Mouse (Mus musculus) midbrain, embryonic 14.5 days (tissue): Measurements from ENCODE around the gene Fam83g. TPM values are rescaled to one million over a fixed set of nuclear protein-coding genes. Genes with fewer than 3 reads are reported as not detected.

Experiments used
- ATAC-seq: fragments of 200-750 bp; cut with Nextera tagmentation; 2 replicates; pipeline ENCODE4 v1.8.0; 2017; ENCODE audit warnings: moderate number of reproducible peaks, moderate library complexity; ENCODE audit not compliant: low FRiP score, low TSS enrichment
- DNase-seq: peaks from one replicate; pipeline ENCODE4 v3.0.0-alpha.2; 2015
- H3K27ac ChIP-seq: fragments of 300-500 bp; sonication (generic); replicated peaks from 2 replicates; pipeline ENCODE4 v1.5.1; 2014; ENCODE audit warnings: mild to moderate bottlenecking, low read depth, low read length, moderate library complexity
- H3K27me3 ChIP-seq: fragments of 300-500 bp; sonication (generic); 2 replicates; pipeline ENCODE4 v1.6.1; 2014; ENCODE audit warnings: low read length, control low read depth, mixed read lengths; ENCODE audit not compliant: control insufficient read depth, insufficient read depth
- H3K36me3 ChIP-seq: fragments of 300-500 bp; sonication (generic); 2 replicates; pipeline ENCODE4 v1.6.1; 2014; ENCODE audit warnings: low read length, control low read depth; ENCODE audit not compliant: control insufficient read depth, insufficient read depth
- H3K4me1 ChIP-seq: fragments of 300-500 bp; sonication (generic); 2 replicates; pipeline ENCODE4 v1.6.1; 2014; ENCODE audit warnings: mild to moderate bottlenecking, antibody characterized with exemption, low read length, control low read depth; ENCODE audit not compliant: control insufficient read depth, insufficient read depth
- H3K4me2 ChIP-seq: fragments of 300-500 bp; sonication (generic); 2 replicates; pipeline ENCODE4 v1.6.1; 2014; ENCODE audit warnings: mild to moderate bottlenecking, low read length, moderate library complexity
- H3K4me3 ChIP-seq: fragments of 300-500 bp; sonication (generic); replicated peaks from 2 replicates; pipeline ENCODE4 v1.5.1; 2014; ENCODE audit warnings: low read depth, low read length
- H3K9ac ChIP-seq: fragments of 300-500 bp; sonication (generic); replicated peaks from 2 replicates; pipeline ENCODE4 v1.6.1; 2014; ENCODE audit warnings: mild to moderate bottlenecking, low read length, moderate library complexity
- H3K9me3 ChIP-seq: fragments of 300-500 bp; sonication (generic); 2 replicates; pipeline ENCODE4 v1.6.1; 2016; ENCODE audit warnings: low read length, control low read depth, mixed read lengths; ENCODE audit not compliant: control insufficient read depth
- WGBS: fragments of 180-500 bp; shearing (Covaris S2); extraction: QIAGEN DNeasy Blood & Tissue Kit; methylation state at CpG from one replicate; pipeline ENCODE4 v1.1.7; 2014; 5-methylcytosine and 5-hydroxymethylcytosine counted together
- polyA plus RNA-seq: library from polyadenylated mRNA; unstranded; fragments of >200 nt; fragmentation: Nextera tagmentation; extraction: Ambion mirVana; gene quantifications from 2 replicates; pipeline ENCODE4 v1.2.1, GENCODE M21; 2014

The Fam83g gene
- polyA plus RNA-seq, 1 experiment from 2014 or later, result 0.11 TPM

DNA sequence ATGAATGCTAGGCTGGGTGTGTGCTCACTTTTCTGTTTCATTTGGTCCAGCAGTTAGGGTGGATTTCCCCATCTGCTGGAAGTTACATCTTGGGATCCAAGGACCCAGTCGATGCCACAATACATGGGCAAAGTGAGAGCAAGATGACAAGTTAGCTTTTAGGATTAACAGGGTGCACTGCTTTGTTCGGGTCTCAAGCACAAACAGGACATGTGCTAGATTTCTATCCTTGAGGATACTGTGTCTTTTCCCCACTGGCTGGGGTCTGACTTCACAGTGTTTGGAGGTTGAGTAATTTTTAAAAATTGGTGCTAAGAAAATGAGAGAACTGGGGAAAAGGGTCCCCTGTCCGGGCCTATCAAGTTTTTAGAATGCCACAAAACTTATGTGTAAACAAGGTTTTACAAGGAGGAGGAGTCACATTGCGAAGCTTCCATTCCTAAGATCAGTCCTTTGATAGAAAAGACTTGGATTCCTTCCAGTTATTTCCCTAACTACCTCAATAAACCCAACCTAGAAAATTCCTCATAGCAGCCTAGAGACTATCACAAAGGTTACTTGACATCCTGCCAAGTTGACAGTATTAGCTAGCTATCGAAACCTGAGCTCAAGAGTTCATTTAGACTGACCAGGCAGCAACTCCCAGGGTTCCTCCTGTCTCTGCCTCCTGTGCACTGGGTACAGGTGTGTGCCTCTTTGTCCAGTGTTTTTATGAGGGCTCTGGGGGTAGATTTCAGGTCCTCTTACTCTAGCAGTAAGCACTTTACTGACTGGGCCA lies 40.5 kb upstream of the Fam83g start:
- no peak overlapping the region for H3K4me3 ChIP-seq
- no peak for ATAC-seq

DNA sequence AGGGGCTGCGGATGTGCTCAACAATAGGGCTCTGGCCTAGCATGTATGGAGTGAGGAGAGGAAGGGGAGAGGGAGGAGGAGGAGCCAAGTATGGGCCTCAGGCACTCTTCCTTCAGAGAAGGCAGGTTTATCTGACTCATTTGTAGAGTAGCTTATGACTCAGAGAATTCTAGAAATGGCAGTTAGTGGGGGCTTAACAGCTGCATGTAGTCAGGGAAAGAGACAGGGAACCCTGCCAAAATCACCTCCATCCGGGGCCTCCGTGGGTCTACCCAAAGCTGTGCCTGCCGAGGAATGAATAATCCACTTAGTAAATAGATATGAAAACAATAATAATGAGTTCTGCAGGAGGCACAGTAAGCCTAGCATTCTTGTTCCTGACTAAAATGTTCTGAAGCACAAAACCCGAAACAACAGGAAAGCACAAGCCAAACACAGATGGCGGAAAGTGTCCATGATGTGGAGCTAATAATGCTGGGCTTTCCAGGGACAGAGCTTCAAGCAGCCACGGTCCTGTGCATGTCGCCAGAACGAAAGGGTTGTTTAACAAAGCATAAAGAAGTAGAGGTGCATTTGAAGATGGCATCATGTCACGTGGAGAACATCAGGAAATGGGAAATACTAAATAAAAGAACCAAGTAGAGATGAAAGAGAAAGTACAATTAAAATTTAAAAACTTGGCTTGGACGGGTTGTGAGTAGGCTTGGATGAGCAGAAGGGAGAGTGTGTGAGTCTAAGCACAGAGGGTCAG lies 39.1 kb upstream of the Fam83g start:
- Histone ChIP-seq H3K9me3 (no peaks in the 10 kb centered on the region), H3K4me1 (no peaks in the 10 kb centered on the region), H3K27ac (no peak overlapping the region), H3K9ac (no peak overlapping the region), H3K4me3 (no peak overlapping the region), H3K27me3 (no peaks in the 10 kb centered on the region), H3K4me2 (no peak overlapping the region), H3K36me3 (no peaks in the 10 kb centered on the region)
- no peak for ATAC-seq
- peak; percentile 4 for DNase-seq
- 79% methylated on average over 11 of the region's 11 CpGs for WGBS

More for the DNA sequence above, 40.5 kb upstream of the Fam83g start:
- no peaks in the 10 kb centered on the region for H3K27me3 ChIP-seq
- no peaks in the 10 kb centered on the region for H3K9me3 ChIP-seq
- no peak overlapping the region for H3K27ac ChIP-seq
- H3K4me2 ChIP-seq, result no peak overlapping the region
- no peak for DNase-seq
- H3K9ac ChIP-seq, result no peak overlapping the region
- no peaks in the 10 kb centered on the region for H3K36me3 ChIP-seq
- no peaks in the 10 kb centered on the region for H3K4me1 ChIP-seq
- 87% methylated on average over 5 of the region's 5 CpGs for WGBS

DNA sequence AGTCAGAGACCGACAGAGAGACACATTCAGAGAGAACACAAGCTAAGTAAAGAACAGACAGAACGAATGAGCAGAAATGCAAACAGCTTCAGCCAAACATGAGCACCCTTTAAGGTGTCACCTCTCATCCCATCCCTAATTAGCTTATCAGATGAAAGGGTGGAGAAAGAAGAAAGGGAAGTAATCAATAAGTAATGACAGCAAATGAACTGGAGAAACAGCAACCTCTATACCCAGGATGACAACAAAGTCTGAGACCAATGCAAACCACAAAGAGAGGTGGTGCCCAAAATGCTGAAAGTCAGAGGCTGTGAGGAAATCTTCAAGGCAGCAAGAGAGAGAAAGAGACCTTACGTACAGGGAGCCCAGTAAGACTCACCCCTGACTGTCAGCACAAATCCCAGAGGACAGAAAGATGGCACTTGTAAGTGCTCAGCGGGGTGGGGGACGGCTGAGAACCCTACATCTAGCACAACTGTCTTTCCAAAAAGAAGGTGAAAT lies 38.5 kb upstream of the Fam83g start:
- no peak overlapping the region for H3K27ac ChIP-seq
- H3K9me3 ChIP-seq, result no peaks in the 10 kb centered on the region
- DNase-seq (no peak), ATAC-seq (no peak)
- no peak overlapping the region for H3K9ac ChIP-seq
- 84% methylated on average over 5 of the region's 5 CpGs for WGBS
- no peaks in the 10 kb centered on the region for H3K36me3 ChIP-seq
- H3K27me3 ChIP-seq, result no peaks in the 10 kb centered on the region
- no peak overlapping the region for H3K4me2 ChIP-seq
- no peaks in the 10 kb centered on the region for H3K4me1 ChIP-seq
- no peak overlapping the region for H3K4me3 ChIP-seq

DNA sequence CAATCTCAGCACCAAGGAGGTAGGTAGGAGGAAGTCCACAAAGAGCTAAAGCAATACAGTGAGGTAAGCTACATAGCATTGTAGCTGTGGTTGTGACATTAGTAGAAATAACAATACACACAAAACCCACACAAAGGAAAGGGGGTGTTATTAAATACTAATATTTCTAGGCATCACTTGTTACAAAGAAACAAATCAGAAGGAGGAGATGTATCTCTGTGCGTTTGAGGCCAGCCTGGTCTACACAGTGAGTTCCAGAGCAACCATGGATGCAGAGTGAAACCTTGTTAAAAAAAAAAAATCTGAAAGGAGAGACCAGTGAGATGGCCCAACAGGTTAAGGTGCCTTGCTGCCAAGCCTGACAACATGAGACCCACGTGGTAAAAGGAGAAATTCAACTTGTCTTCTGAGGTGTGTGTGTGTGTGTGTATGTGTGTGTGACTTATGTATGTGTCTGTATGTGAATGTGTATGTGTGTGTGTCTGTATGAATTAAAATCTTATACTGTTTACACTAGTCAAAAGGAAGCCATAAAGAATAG lies 37.3 kb upstream of the Fam83g start:
- H3K9ac ChIP-seq, result no peak overlapping the region
- H3K36me3 ChIP-seq, result no peaks in the 10 kb centered on the region
- no peak for DNase-seq
- no peaks in the 10 kb centered on the region for H3K27me3 ChIP-seq
- H3K4me3 ChIP-seq, result no peak overlapping the region
- H3K9me3 ChIP-seq, result no peaks in the 10 kb centered on the region
- H3K4me1 ChIP-seq, result no peaks in the 10 kb centered on the region
- no peak for ATAC-seq
- WGBS, result 63% methylated on average over 2 of the region's 2 CpGs
- no peak overlapping the region for H3K27ac ChIP-seq
- no peak overlapping the region for H3K4me2 ChIP-seq

DNA sequence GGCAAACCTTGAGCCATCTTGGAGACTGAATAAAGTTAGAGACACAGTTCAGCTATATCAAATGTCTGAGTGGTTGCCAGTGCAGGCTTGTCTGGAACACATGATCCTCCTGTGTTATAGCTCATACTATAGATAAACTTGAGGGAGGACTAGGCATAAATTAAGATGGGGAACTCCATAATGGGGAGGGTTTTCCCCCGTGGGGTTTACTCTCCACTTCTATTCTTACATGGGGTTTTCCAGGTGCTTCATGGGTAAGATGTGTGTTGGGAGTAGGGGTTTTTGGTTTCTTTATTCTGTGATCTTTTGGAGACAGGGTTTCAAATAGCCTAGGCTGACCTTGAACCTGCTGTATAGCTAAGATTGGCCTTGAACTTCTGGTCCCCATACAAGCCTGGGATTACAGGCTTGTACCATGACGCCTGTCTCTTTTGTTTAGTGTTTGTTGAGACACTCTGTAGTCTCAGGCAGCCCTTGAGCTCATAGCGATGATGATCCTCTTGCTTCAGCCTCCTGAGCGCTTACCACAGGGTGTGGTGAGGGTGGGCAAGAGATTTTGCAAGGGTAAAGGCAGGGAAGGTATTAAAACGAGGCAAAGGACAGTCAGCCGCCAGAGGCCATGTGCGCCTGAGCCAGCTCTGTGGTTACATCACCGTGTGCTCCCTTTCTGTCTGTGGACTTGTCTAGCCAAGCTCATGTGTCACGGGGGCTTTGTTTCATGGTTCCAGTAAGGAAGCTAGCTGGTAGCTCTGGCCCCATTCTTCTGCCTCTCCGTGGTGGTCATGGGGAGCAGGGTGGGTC lies 36.6 kb upstream of the Fam83g start:
- no peak overlapping the region for H3K27ac ChIP-seq
- H3K4me1 ChIP-seq, result no peaks in the 10 kb centered on the region
- ATAC-seq (no peak), DNase-seq (no peak)
- WGBS, result 70% methylated on average over 10 of the region's 10 CpGs
- no peak overlapping the region for H3K4me3 ChIP-seq
- no peaks in the 10 kb centered on the region for H3K27me3 ChIP-seq
- H3K9me3 ChIP-seq, result no peaks in the 10 kb centered on the region
- H3K4me2 ChIP-seq, result no peak overlapping the region
- H3K9ac ChIP-seq, result no peak overlapping the region
- H3K36me3 ChIP-seq, result no peaks in the 10 kb centered on the region

DNA sequence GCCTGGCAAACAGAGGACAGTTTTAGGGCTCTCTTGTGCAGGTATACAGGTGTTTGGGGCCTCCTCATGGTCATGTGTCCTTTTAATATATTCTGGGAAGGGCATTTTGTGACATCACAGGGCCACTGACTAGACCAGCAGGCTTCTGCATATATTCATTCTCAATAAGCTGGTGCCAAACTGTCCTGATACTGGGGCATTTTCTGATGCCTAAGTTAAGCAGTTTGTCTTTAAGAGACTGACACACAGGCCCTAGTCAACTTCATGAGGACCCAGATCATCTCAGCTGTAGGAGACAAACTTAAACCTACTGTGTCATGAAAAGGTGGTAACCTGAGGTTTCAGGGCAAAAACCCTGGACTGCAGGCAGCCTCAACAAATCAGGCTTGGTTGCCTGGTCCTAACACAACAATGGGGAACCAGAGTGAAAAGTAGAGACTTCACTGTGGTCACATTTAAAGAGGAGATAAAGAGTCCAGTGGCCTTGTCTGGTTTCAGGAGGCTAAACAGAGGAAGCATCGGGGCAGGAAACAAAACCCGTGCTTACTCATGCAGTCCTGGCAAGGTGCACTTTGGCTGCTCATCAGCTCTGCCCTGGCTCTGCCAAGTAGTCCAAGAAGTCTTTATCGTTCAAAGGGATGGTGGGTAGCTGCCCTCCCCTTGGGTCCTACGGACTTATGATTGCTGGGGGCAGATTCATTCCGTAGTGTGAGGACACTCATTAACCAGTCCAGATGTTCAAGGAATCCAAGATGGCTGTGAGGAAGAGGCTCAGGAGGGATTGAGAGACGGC lies 35.7 kb upstream of the Fam83g start:
- H3K27ac ChIP-seq, result no peak overlapping the region
- no peaks in the 10 kb centered on the region for H3K9me3 ChIP-seq

DNA sequence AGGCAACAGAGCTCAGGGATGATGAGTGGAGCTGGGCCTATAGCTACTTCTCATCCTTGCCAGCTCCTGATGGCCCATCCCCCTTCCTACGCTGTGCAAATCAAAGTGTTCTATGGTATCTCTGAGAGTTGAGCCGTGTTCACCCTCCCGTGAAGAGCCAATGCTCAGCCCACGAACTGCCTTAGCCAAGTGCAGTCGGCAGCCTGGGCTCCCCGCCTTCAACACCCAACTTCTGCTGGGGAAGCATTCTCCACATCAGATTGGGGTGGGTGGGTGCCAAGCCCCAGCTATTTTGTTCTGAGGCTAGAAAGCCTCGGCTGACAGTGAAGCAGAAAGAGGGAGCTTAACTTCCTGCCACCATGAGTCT lies 35.2 kb upstream of the Fam83g start:
- no peak overlapping the region for H3K27ac ChIP-seq
- no peak for DNase-seq
- no peak overlapping the region for H3K4me3 ChIP-seq
- no peak overlapping the region for H3K9ac ChIP-seq
- no peak for ATAC-seq
- WGBS, result 79% methylated on average over 7 of the region's 7 CpGs
- no peaks in the 10 kb centered on the region for H3K4me1 ChIP-seq
- no peaks in the 10 kb centered on the region for H3K36me3 ChIP-seq
- no peaks in the 10 kb centered on the region for H3K27me3 ChIP-seq
- no peaks in the 10 kb centered on the region for H3K9me3 ChIP-seq
- H3K4me2 ChIP-seq, result no peak overlapping the region

More for the DNA sequence above, 35.7 kb upstream of the Fam83g start:
- ATAC-seq (no peak), DNase-seq (no peak)
- Histone ChIP-seq H3K9ac (no peak overlapping the region), H3K4me1 (no peaks in the 10 kb centered on the region), H3K4me2 (no peak overlapping the region), H3K36me3 (no peaks in the 10 kb centered on the region), H3K27me3 (no peaks in the 10 kb centered on the region), H3K4me3 (no peak overlapping the region)
- WGBS, result 83% methylated on average over 6 of the region's 6 CpGs

DNA sequence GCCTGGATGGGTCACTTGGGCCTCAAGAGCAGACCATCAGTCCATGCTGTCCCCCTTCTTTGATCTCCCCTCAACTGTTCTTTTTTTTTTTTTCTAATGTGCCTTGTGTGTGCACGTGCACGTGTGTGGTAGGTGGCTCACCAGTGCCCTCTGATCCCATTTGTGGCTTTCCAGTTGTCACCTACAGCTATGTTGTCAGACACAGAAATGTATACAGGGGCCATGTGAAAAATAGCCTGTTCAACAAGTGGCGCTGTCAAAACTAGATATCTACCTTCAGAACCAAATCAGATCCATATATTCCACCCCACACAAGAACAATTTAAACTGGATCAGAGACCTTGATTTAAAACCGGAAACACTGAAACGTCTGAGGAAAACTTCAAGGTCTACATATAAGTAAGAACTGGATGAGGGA lies 34.7 kb upstream of the Fam83g start:
- Histone ChIP-seq H3K4me2 (no peak overlapping the region), H3K9me3 (no peaks in the 10 kb centered on the region), H3K4me1 (no peaks in the 10 kb centered on the region), H3K27ac (no peak overlapping the region), H3K9ac (no peak overlapping the region), H3K4me3 (no peak overlapping the region), H3K36me3 (no peaks in the 10 kb centered on the region), H3K27me3 (no peaks in the 10 kb centered on the region)
- DNase-seq (no peak), ATAC-seq (no peak)
- 92% methylated on average over 5 of the region's 5 CpGs for WGBS
